Mouse (Mus musculus) spleen, adult 2 months (tissue): ENCODE results near the gene Tcf7l1.

Source experiments
- CTCF ChIP-seq: fragments of 200-500 bp; IDR thresholded peaks from 2 replicates; pipeline ENCODE4 v1.5.1; 2011; ENCODE audit warnings: mild to moderate bottlenecking, inconsistent platforms; ENCODE audit not compliant: insufficient read depth, insufficient read length, insufficient replicate concordance; ENCODE audit errors: extremely low read depth
- POLR2A ChIP-seq: fragments of 200-500 bp; IDR thresholded peaks from 2 replicates; pipeline ENCODE4 v1.6.1; 2011; ENCODE audit warnings: low read depth, low read length, inconsistent platforms

DNA sequence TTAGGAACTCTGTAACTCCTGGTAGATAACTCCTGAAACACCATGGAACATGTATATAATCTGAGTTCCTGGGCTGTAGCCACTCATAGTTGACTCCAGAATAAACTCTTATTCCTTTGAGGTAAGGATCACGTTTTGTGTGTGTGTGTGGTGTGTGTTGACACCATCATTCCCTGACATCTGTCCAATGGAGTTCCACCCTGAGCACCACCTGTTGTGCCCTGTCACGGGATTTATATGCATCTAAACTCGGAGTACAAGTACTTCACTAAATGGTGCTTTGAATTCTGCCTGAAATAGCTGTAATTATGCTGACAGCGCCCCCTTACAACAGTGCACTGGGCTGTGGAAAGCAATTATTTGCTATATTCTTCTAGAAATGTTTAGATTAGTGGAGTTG, 45.5 kb upstream of the Tcf7l1 start:
- TF ChIP-seq CTCF, result no peak
- TF ChIP-seq POLR2A, result no peak
